Comparison of ENCODE assay signal across 8 mouse cellular contexts in the genomic region with DNA sequence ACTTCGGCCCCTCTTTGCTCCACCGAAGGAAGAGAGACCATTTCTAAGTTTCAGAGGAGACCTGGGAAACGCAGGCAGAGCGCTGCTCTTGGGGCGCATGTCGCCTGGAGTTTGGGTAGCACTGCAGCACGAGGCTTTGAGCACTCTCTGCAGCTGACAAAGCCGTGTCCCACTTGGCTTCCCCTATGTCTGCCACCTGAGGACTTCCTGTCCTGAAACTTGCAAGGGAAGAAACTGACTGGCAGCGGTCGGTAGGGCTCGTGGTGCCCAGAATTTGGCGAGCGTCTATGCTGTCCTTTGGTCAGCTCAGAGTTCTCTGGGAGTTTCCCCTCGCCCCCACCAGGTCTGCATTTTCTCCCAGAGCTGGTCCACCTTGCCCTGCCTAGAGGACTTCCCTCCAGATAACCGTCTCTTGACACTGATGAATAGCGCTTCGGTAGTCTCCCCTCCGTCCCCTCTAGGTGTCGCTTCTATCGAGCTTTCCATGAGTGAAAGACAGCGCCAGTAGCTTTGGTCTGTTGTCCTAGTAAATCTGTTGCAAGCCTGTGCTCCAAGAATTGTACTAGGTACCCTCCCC. TPM values are rescaled to one million over a fixed set of nuclear protein-coding genes. Genes with fewer than 3 reads are reported as not detected.
DNase-seq lines count a peak whose midpoint lies in the region; ATAC-seq lines count a peak whose summit lies in the region.

No protein-coding gene starts in this region.

- ATAC-seq in intestine, embryonic 16.5 days: peak; percentile 67
- no peak for ATAC-seq in limb, embryonic 11.5 days (ENCODE audit: insufficient number of reproducible peaks, low FRiP score, low TSS enrichment, low read depth)
- no peak for ATAC-seq in megakaryocyte, adult 5-6 weeks (ENCODE audit: poor library complexity, severe bottlenecking)

- H3K4me2 ChIP-seq in intestine, embryonic 16.5 days (ENCODE audit: low read depth, low read length): peak overlapping the region; percentile 98
- H3K4me2 ChIP-seq in limb, embryonic 11.5 days (ENCODE audit: low read depth, severe bottlenecking): peak overlapping the region; percentile 36

- WGBS in intestine, embryonic 16.5 days: 4% methylated on average over 21 of the region's 21 CpGs
- WGBS in limb, embryonic 11.5 days: 2% methylated on average over 21 of the region's 21 CpGs

- peak overlapping the region; percentile 65; the same call in 1 of the 2 replicates for H3K9ac ChIP-seq in intestine, embryonic 16.5 days (ENCODE audit: low read depth, low read length)
- no peak overlapping the region for H3K9ac ChIP-seq in limb, embryonic 11.5 days (ENCODE audit: low read length)

- DNase-seq in WW6 (ENCODE audit: low read depth, low spot score): peak; percentile 26
- peak; percentile 41 for DNase-seq in cerebellum, adult 9-11 months
- DNase-seq in frontal cortex, postnatal 14 days (ENCODE audit: low spot score in 2 of 2): peak; percentile 22 to 56
- peak; percentile 42 for DNase-seq in limb, embryonic 11.5 days (ENCODE audit: low spot score)
- DNase-seq in neural tube, embryonic 10.5 days (ENCODE audit: extremely low spot score, low spot score): peak; percentile 49
- peak; percentile 58 for DNase-seq in thymus, postnatal 14 days

- no peak overlapping the region for H3K27ac ChIP-seq in intestine, embryonic 16.5 days (ENCODE audit: low read length)
- H3K27ac ChIP-seq in limb, embryonic 11.5 days (replicated peaks; ENCODE audit: low read depth, low read length): no peak overlapping the region

- peak overlapping the region; percentile 63 for H3K4me3 ChIP-seq in intestine, embryonic 16.5 days (ENCODE audit: low read length)
- no peak overlapping the region for H3K4me3 ChIP-seq in limb, embryonic 11.5 days (ENCODE audit: low read depth, low read length)

- no peaks in the 10 kb centered on the region for H3K36me3 ChIP-seq in intestine, embryonic 16.5 days (ENCODE audit: control insufficient read depth, insufficient read depth, low read length)
- H3K36me3 ChIP-seq in limb, embryonic 11.5 days (ENCODE audit: control insufficient read depth, insufficient read depth, low read length): no peaks in the 10 kb centered on the region

- peaks cover 37% of the 10 kb centered on the region for H3K27me3 ChIP-seq in intestine, embryonic 16.5 days (replicated peaks; ENCODE audit: control insufficient read depth, insufficient read depth, low read length)
- H3K27me3 ChIP-seq in limb, embryonic 11.5 days (ENCODE audit: control insufficient read depth, insufficient read depth, low read length): peaks cover 43% of the 10 kb centered on the region

- H3K9me3 ChIP-seq in intestine, embryonic 16.5 days (ENCODE audit: control insufficient read depth, low read length): no peaks in the 10 kb centered on the region
- H3K9me3 ChIP-seq in limb, embryonic 11.5 days (ENCODE audit: control insufficient read depth, low read length): no peaks in the 10 kb centered on the region

- peaks cover 10% of the 10 kb centered on the region for H3K4me1 ChIP-seq in intestine, embryonic 16.5 days (ENCODE audit: control insufficient read depth, insufficient read depth, low read length)
- H3K4me1 ChIP-seq in limb, embryonic 11.5 days (ENCODE audit: control insufficient read depth, insufficient read depth, low read length): peaks cover 12% of the 10 kb centered on the region; the same call in 1 of the 2 replicates

RNA-seq across cellular contexts. Expression of gene Fstl4, which starts 1.3 kb away (rescaled TPM):
- polyA plus RNA-seq in intestine, embryonic 16.5 days (2015; fragmentation: Nextera tagmentation; extraction: Ambion mirVana): 5.4 and 6.1 TPM in 2 replicates
- polyA plus RNA-seq in limb, embryonic 11.5 days (2014; fragmentation: Nextera tagmentation; extraction: Ambion mirVana): 0.10 and 0.49 TPM in 2 replicates
- not detected in 2 replicates for total RNA-seq in megakaryocyte, adult 5-6 weeks (2015)
- not detected in 2 replicates for total RNA-seq in megakaryocyte, adult 5-6 weeks (2017)
